Mouse (Mus musculus): ENCODE measurements around the gene Cdh15. TPM values are rescaled to one million over a fixed set of nuclear protein-coding genes. Genes with fewer than 3 reads are reported as not detected.

Cdh15 gene
- polyA plus RNA-seq, 2 experiments: not detected

- Histone ChIP-seq H3K27ac (no peak overlapping the region), H3K36me3 (replicated peaks; ENCODE audit: control insufficient read depth, insufficient read depth, low read depth) (no peaks in the 10 kb centered on the region), H3K9ac (replicated peaks) (no peak overlapping the region), H3K4me2 (ENCODE audit: low read depth) (no peak overlapping the region), H3K4me1 (replicated peaks; ENCODE audit: control insufficient read depth in 2 of 2, insufficient read depth in 2 of 2, low read length in 1 of 2) (peaks cover 0 to 3% of the 10 kb centered on the region in 2 experiments; a peak in 2 of 4 replicates), H3K4me3 (ENCODE audit: insufficient read depth in 1 of 2, low read depth in 2 of 2, low read length in 2 of 2) (no peak overlapping the region), H3K27me3 (ENCODE audit: control insufficient read depth, insufficient read depth, low read length) (no peaks in the 10 kb centered on the region), H3K9me3 (ENCODE audit: control insufficient read depth, low read length) (no peaks in the 10 kb centered on the region)
- WGBS (ENCODE audit: insufficient replicate concordance): 70% methylated on average over 6 of the region's 6 CpGs
- ATAC-seq (ENCODE audit: insufficient read depth) (no peak), DNase-seq (ENCODE audit: low read depth in 3 of 3, low spot score in 3 of 3) (no peak)
- TF ChIP-seq CTCF (IDR thresholded peaks at IDR 0.05; ENCODE audit: low read depth) (no peak), EP300 (IDR thresholded peaks at IDR 0.05; ENCODE audit: low read depth) (no peak)
Measured at GRCm38 (mm10) chr8:122867982-122868381, 20.2 kb downstream of the Cdh15 start.

- H3K4me2 ChIP-seq (ENCODE audit: low read depth): peak overlapping the region; percentile 58
- no peaks in the 10 kb centered on the region for H3K27me3 ChIP-seq (ENCODE audit: control insufficient read depth, insufficient read depth, low read length)
- H3K36me3 ChIP-seq (replicated peaks; ENCODE audit: control insufficient read depth, insufficient read depth, low read depth): no peaks in the 10 kb centered on the region
- peak overlapping the region; percentile 7 to 29; a peak in 3 of 4 replicates for H3K4me3 ChIP-seq (ENCODE audit: insufficient read depth in 1 of 2, low read depth in 2 of 2, low read length in 2 of 2)
- DNase-seq (ENCODE audit: low read depth in 3 of 3, low spot score in 3 of 3): peak; percentile 23 to 37 (median 35)
- no peak overlapping the region for H3K9ac ChIP-seq (replicated peaks)
- peaks cover 0 to 3% of the 10 kb centered on the region in 2 experiments; a peak in 2 of 4 replicates for H3K4me1 ChIP-seq (replicated peaks; ENCODE audit: control insufficient read depth in 2 of 2, insufficient read depth in 2 of 2, low read length in 1 of 2)
- no peak for TF ChIP-seq EP300 (IDR thresholded peaks at IDR 0.05; ENCODE audit: low read depth)
- no peak for TF ChIP-seq CTCF (IDR thresholded peaks at IDR 0.05; ENCODE audit: low read depth)
- 11% methylated on average over 31 of the region's 31 CpGs for WGBS (ENCODE audit: insufficient replicate concordance)
- ATAC-seq (ENCODE audit: insufficient read depth): peak; percentile 55
- no peak overlapping the region for H3K27ac ChIP-seq
- no peaks in the 10 kb centered on the region for H3K9me3 ChIP-seq (ENCODE audit: control insufficient read depth, low read length)
Measured at GRCm38 (mm10) chr8:122870377-122870863, 22.7 kb downstream of the Cdh15 start.

GRCm38 (mm10) chr8:122871663-122872062 lies 23.9 kb downstream of the Cdh15 start:
- no peak overlapping the region for H3K4me2 ChIP-seq (ENCODE audit: low read depth)
- ATAC-seq (ENCODE audit: insufficient read depth) (0 out of 2 replicates have a peak, but pooled peaks have one; percentile 31), DNase-seq (ENCODE audit: low read depth in 3 of 3, low spot score in 3 of 3) (peak; percentile 22 to 23 (median 22))
- no peak overlapping the region for H3K9ac ChIP-seq (replicated peaks)
- no peak for TF ChIP-seq CTCF (IDR thresholded peaks at IDR 0.05; ENCODE audit: low read depth)
- no peak for TF ChIP-seq EP300 (IDR thresholded peaks at IDR 0.05; ENCODE audit: low read depth)
- H3K27me3 ChIP-seq (ENCODE audit: control insufficient read depth, insufficient read depth, low read length): no peaks in the 10 kb centered on the region
- H3K4me3 ChIP-seq (ENCODE audit: insufficient read depth in 1 of 2, low read depth in 2 of 2, low read length in 2 of 2): no peak overlapping the region
- 35% methylated on average over 9 of the region's 9 CpGs for WGBS (ENCODE audit: insufficient replicate concordance)
- no peak overlapping the region for H3K27ac ChIP-seq
- H3K9me3 ChIP-seq (ENCODE audit: control insufficient read depth, low read length): no peaks in the 10 kb centered on the region
- peaks cover 0 to 3% of the 10 kb centered on the region in 2 experiments; a peak in 2 of 4 replicates for H3K4me1 ChIP-seq (replicated peaks; ENCODE audit: control insufficient read depth in 2 of 2, insufficient read depth in 2 of 2, low read length in 1 of 2)
- no peaks in the 10 kb centered on the region for H3K36me3 ChIP-seq (replicated peaks; ENCODE audit: control insufficient read depth, insufficient read depth, low read depth)

- no peak overlapping the region for H3K27ac ChIP-seq
- DNase-seq (ENCODE audit: low read depth in 3 of 3, low spot score in 3 of 3) (no peak), ATAC-seq (ENCODE audit: insufficient read depth) (no peak)
- TF ChIP-seq CTCF (IDR thresholded peaks at IDR 0.05; ENCODE audit: low read depth) (no peak), EP300 (IDR thresholded peaks at IDR 0.05; ENCODE audit: low read depth) (no peak)
- H3K9me3 ChIP-seq (ENCODE audit: control insufficient read depth, low read length): no peaks in the 10 kb centered on the region
- H3K36me3 ChIP-seq (replicated peaks; ENCODE audit: control insufficient read depth, insufficient read depth, low read depth): no peaks in the 10 kb centered on the region
- WGBS (ENCODE audit: insufficient replicate concordance): 32% methylated on average over 6 of the region's 6 CpGs
- H3K9ac ChIP-seq (replicated peaks): no peak overlapping the region
- H3K4me3 ChIP-seq (ENCODE audit: insufficient read depth in 1 of 2, low read depth in 2 of 2, low read length in 2 of 2): no peak overlapping the region
- H3K27me3 ChIP-seq (ENCODE audit: control insufficient read depth, insufficient read depth, low read length): no peaks in the 10 kb centered on the region
- H3K4me2 ChIP-seq (ENCODE audit: low read depth): no peak overlapping the region
- peaks cover 0 to 3% of the 10 kb centered on the region in 2 experiments; a peak in 2 of 4 replicates for H3K4me1 ChIP-seq (replicated peaks; ENCODE audit: control insufficient read depth in 2 of 2, insufficient read depth in 2 of 2, low read length in 1 of 2)
Measured at GRCm38 (mm10) chr8:122873171-122873570, 25.4 kb downstream of the Cdh15 start.

DNA sequence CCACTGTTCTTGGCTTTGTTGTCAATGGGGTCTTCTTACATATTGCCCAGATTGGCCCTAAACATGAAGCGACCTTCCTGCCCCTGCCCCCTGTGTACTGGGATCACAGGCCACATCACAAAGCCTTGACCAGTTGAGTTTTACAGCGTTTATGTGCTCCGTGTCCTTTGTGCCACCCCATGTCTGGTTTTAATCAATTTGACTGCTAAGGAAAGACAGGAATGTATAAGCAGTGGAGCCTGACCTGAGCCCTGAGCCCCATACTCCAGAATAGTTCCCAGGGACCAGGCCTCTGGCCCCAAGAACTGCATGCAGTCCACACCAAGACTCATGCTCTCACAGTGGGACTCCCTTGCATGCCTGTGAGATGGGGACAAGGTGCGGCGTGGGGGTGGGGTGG lies 27.4 kb downstream of the Cdh15 start:
- Histone ChIP-seq H3K4me1 (replicated peaks; ENCODE audit: control insufficient read depth in 2 of 2, insufficient read depth in 2 of 2, low read length in 1 of 2) (peaks cover 0 to 3% of the 10 kb centered on the region in 2 experiments; a peak in 2 of 4 replicates), H3K27ac (no peak overlapping the region), H3K36me3 (replicated peaks; ENCODE audit: control insufficient read depth, insufficient read depth, low read depth) (no peaks in the 10 kb centered on the region), H3K4me3 (ENCODE audit: insufficient read depth in 1 of 2, low read depth in 2 of 2, low read length in 2 of 2) (no peak overlapping the region), H3K27me3 (ENCODE audit: control insufficient read depth, insufficient read depth, low read length) (no peaks in the 10 kb centered on the region), H3K9me3 (ENCODE audit: control insufficient read depth, low read length) (no peaks in the 10 kb centered on the region), H3K9ac (replicated peaks) (no peak overlapping the region), H3K4me2 (ENCODE audit: low read depth) (no peak overlapping the region)
- TF ChIP-seq CTCF (IDR thresholded peaks at IDR 0.05; ENCODE audit: low read depth): no peak
- TF ChIP-seq EP300 (IDR thresholded peaks at IDR 0.05; ENCODE audit: low read depth): no peak
- 60% methylated on average over 5 of the region's 5 CpGs for WGBS (ENCODE audit: insufficient replicate concordance)
- DNase-seq (ENCODE audit: low read depth in 3 of 3, low spot score in 3 of 3) (no peak), ATAC-seq (ENCODE audit: insufficient read depth) (no peak)

Data from liver, embryonic 14.5 days (tissue).